Mouse (Mus musculus) left cerebral cortex, postnatal 25 days (tissue): ENCODE measurements around the gene Tmigd3. TPM values are rescaled to one million over a fixed set of nuclear protein-coding genes. Genes with fewer than 3 reads are reported as not detected.

ENCODE experiments used
- total RNA-seq, 2 experiments: library from RNA; stranded (reverse); gene quantifications; 2 replicates each; pipeline ENCODE4 v1.2.3; 2021

Gene Tmigd3
- total RNA-seq, 2 experiments from 2014 or later = 0.69 TPM; not detected in 1

Other genes starting within 250 kb of the Tmigd3 start
- 10 to 100 TPM; 10.8 to 11.8 TPM for gene Ddx20, start 183.3 kb upstream of the Tmigd3 start, total RNA-seq
- gene Inka2, start 166.3 kb upstream of the Tmigd3 start, total RNA-seq = 100 to 1,000 TPM; 109 to 110 TPM
- 10 to 100 TPM; 71.5 to 76.4 TPM for gene Rap1a, start 69.6 kb upstream of the Tmigd3 start, total RNA-seq
- 1 to 10 TPM; 1.2 to 1.5 TPM for gene Adora3, start within 50 bp of the Tmigd3 start, total RNA-seq
- gene I830077J02Rik, start 61.8 kb downstream of the Tmigd3 start, total RNA-seq = under 1 TPM; 0.44 to 0.78 TPM
- 10 to 100 TPM; 49.5 to 51.6 TPM for gene Wdr77, start 88.5 kb downstream of the Tmigd3 start, total RNA-seq
- 100 to 1,000 TPM; 272 to 278 TPM for gene Atp5f1, start 89.2 kb downstream of the Tmigd3 start, total RNA-seq
- gene Ovgp1, start 102.8 kb downstream of the Tmigd3 start, total RNA-seq = 1 to 10 TPM; 1.5 to 2.3 TPM
- not detected for gene Pifo, start 143.7 kb downstream of the Tmigd3 start, total RNA-seq
- not detected for gene Chil5, start 161.9 kb downstream of the Tmigd3 start, total RNA-seq
- gene Chia1, start 242.3 kb downstream of the Tmigd3 start, total RNA-seq = under 1 TPM; 0.71 to 0.76 TPM